Mouse (Mus musculus): ENCODE data around the gene Fv1.

GRCm38 (mm10) chr4:147904313-147905089 lies 35.7 kb downstream of the Fv1 start, which contains the start of gene Mfn2:
- TF ChIP-seq POLR2A (IDR thresholded peaks at IDR 0.05; ENCODE audit: low read depth, low read length) = peak; percentile 64; the same call in 1 of the 2 replicates
- no peak for TF ChIP-seq CTCF (IDR thresholded peaks at IDR 0.05; ENCODE audit: borderline replicate concordance, insufficient read depth, low read length)
